Mouse (Mus musculus) adrenal gland, postnatal 25 days (tissue): ENCODE data around the gene Hist1h1d. TPM values are rescaled to one million over a fixed set of nuclear protein-coding genes. Genes with fewer than 3 reads are reported as not detected.
"Not testable (repeated sequence)": the region's sequence is repeated elsewhere in the genome, so short reads cannot be mapped to it uniquely, and the experiment has no call there.

Source experiments
- DNase-seq: peaks from one replicate; pipeline ENCODE4 v3.0.0; 2021; ENCODE audit warnings: mixed read lengths
- total RNA-seq: library from RNA; stranded (reverse); gene quantifications from 2 replicates; pipeline ENCODE4 v1.2.3, GENCODE M21; 2021

The Hist1h1d gene
- total RNA-seq, 1 experiment from 2014 or later: 9.5 TPM

- peak; percentile 36 for DNase-seq
These were observed 22.7 kb upstream of the Hist1h1d start for GRCm38 (mm10) chr13:23530181-23530900.

- DNase-seq: peak; percentile 90
These were observed 21.9 kb upstream of the Hist1h1d start, which contains the start of gene Hist1h4h for GRCm38 (mm10) chr13:23530901-23531875. Hist1h4h (plus strand) TSS chr13:23531050.

DNA sequence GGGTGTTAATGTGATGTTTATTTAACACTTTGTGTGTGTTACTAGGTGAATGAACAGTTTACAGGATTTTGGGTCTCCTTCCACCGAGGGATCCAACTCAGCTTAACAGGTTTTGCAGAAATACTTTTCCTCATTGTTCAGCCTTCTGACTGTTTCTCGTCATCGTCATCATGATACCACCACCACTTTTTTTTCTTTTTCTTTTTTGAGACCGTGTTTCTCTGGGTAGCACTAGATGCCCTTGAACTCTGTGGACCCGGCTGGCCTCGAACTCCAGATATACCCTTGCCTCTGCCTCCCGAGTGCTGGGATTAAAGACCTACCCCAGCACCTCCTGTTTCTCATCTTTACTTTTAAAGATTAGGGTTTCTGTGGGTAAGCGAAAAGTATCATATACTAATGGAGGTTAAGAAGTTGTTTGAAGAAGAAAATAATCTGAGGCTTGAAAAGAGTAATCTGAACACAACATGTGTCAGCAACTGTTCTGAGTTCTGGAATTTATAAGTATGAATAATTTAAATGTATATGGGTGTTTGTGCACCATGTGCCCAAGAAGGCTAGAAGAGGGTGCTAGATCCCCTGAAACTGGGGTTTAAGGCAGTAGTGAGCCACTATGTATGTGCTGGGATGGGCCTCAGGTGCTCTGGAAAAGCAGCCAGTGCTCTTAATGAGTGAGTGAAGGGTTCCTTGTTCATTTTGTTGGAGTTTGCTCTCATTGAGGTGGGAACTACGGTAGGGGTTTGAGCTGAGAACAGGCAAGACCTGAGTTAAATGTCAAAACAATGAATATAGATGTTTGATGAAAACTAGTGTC lies 20.6 kb upstream of the Hist1h1d start:
- no peak for DNase-seq

DNA sequence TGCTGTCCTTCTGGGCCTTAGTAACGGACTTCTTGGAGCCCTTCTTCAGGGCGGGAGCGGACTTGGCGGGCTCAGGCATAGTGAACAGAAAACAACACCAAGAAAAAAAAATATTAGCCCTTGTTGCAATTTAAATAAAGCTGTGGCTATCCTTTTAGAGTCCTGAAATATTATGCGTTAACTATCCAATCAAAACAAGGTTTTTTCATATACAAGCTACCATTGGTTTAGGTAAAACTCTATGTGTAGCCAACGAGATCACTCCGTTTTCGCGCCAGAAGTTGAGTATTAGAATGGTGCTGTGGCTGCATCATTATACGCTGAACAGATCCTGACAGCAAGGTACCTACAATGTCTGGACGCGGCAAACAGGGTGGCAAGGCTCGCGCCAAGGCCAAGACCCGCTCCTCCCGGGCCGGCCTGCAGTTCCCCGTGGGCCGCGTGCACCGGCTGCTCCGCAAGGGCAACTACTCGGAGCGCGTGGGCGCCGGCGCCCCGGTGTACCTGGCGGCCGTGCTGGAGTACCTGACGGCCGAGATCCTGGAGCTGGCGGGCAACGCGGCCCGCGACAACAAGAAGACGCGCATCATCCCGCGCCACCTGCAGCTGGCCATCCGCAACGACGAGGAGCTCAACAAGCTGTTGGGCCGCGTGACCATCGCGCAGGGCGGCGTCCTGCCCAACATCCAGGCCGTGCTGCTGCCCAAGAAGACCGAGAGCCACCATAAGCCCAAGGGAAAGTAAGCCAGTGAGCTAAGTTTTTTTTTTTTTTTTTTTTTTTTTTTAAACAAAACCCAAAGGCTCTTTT lies 19.3 kb upstream of the Hist1h1d start, which contains the start of gene Hist1h2af:
Gene Hist1h2af (plus strand): TSS at position 347 of the 808 bp plus-strand sequence.
- peak; percentile 41 for DNase-seq

- no peak for DNase-seq
These were observed 18.5 kb upstream of the Hist1h1d start for GRCm38 (mm10) chr13:23534368-23535131.

DNA sequence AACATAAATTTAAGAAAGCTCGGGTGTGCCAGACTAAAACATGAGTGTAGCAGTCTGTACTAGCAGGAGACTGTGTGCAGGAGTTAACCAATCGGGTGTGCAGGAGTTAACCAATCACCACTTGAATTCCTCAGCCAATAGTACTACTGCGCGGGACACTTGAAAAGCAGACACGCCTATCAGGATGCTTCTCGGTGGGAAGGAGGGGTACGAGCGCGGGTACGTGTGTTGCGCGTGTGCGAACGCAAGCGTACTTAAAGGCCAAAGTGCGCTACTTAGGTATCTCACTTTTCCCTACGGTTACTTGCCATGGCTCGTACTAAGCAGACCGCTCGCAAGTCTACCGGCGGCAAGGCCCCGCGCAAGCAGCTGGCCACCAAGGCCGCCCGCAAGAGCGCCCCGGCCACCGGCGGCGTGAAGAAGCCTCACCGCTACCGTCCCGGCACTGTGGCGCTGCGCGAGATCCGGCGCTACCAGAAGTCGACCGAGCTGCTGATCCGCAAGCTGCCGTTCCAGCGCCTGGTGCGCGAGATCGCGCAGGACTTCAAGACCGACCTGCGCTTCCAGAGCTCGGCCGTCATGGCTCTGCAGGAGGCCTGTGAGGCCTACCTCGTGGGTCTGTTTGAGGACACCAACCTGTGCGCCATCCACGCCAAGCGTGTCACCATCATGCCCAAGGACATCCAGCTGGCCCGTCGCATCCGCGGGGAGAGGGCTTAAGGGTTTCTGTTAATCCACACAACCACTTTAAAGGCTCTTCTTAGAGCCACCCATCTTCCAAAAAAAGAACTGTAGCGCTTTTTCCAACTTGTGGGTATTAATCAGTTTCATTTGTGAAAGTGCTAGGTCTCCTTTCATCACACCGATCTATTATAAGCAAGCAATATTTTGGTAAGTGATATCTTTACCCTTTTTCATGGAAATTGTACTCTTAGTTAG lies 17.7 kb upstream of the Hist1h1d start, which contains the start of gene Hist1h3g:
Gene Hist1h3g (plus strand): TSS at position 286 of the 939 bp plus-strand sequence.
- peak; percentile 78 for DNase-seq

DNA sequence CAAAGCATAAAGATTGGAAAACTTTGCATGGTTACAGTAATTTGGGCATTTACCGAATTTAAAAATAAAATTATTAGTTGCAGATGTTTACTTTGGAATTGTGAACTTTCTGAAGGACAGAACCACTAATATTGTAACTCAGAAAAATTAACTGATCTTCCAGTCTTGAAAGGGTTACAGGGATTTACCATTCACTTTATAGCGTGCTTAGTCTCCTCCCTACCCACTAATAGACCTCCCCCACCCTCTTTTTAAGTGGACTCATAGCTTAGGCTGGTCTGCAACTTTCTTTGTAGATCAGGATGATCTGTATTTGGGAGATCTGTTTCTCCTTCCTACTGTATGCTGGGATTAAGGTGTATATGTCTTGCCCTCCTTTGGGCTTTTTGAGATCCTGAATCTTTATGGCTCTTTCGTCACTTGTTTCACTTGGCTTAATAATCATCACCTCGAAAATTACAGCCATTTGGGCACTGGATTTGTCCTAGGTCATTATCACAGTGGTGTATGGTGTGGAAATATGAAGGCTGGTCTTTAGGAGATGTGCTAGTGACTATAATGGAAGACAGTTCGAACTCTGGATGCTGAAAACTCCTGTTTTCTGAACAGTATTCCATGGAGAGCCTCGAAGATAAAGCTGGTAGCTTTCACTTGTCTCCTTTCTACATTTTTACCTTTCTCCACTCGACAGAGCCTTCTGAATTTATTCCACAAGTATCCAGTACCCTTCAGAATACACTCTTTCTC lies 16.8 kb upstream of the Hist1h1d start:
- DNase-seq: no peak

GRCm38 (mm10) chr13:23537006-23537710 lies 15.9 kb upstream of the Hist1h1d start:
- no peak for DNase-seq

DNA sequence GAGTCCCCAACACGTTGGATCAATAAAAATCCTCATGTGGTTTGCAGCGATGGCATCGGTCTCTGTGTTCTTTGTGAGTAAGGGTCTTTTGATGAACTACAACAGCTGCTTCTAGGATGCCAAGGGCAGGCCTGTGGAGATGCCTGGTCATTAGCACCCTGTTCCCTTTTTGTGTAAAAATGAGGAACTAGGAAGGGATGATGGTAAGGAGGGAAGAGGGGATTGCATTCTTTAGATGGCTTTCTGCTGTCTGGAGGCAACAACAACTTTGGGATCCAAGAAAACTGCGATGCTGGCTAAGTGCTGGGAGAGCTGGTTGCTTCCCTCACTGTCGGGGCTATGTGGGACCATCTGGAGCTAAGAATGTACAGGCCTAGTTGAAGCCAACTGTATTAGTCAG lies 14.8 kb upstream of the Hist1h1d start:
- DNase-seq: no peak

DNA sequence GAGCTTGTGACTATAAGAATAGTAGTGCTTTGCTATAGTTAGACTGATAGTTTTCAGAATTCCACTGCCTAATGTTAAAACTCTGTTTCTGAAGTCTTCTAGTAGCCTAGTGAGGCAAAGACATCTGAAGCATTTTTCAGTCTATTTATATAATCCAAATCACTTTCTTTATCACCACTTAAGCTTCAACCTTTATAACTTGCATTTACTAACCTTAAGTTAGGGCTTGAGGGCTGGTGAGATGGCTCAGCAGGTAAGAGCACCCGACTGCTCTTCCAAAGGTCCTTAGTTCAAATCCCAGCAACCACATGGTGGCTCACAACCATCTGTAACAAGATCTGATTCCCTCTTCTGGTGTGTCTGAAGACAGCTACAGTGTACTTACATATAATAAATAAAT lies 13.2 kb upstream of the Hist1h1d start:
- not testable (repeated sequence) for DNase-seq

- DNase-seq: no peak
These were observed 11.6 kb upstream of the Hist1h1d start for GRCm38 (mm10) chr13:23541497-23541896.

DNA sequence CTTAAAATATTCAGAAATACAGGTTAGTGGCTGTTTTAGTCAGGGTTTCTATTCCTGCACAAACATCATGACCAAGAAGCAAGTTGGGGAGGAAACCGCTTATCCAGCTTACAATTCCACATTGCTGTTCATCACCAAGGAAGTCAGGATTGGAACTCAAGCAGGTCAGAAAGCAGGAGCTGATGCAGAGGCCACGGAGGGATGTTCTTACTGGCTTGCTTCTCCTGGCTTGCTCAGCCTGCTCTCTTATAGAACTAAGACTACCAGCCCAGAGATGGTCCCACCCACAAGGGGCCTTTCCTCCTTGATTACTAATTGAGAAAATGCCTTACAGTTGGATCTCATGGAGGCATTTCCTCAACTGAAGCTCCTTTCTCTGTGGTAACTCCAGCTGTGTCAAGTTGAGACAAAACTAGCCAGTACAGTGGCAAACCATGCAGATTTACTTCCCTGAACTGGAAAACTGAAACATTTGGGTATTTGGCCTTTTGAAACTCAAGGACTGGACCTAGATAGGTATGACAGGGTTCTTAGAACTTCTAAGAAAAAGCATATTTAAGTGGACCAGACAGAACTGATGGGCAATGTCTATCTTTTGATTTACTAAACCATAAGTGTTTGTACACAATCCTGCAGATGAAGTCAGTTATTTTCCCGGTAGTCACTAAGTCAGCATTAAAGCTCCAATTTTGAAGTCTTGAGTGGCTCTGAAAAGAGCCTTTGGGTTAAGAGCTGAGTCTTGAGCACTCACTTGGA lies 10.7 kb upstream of the Hist1h1d start:
- not testable (repeated sequence) for DNase-seq

DNA sequence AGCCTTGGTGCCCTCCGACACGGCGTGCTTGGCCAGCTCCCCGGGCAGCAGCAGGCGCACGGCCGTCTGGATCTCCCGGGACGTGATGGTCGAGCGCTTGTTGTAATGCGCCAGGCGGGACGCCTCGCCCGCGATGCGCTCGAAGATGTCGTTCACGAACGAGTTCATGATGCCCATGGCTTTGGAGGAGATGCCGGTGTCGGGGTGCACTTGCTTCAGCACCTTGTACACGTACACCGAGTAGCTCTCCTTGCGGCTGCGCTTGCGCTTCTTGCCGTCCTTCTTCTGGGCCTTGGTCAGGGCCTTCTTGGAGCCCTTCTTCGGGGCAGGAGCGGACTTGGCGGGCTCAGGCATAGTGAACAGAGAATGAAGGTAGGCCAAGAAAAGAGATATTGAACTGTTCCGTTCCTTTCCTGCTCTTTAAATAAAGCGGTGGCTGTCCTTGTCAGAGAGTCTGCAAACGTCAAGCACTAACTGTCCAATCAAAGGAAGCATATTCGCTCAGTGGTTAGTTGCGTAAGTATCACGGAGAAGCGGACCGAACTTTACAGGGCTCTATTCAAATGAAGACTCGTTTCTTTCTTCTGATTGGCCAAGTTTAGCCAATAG lies 10.0 kb upstream of the Hist1h1d start, which contains the start of gene Hist1h2bh:
Gene Hist1h2bh (minus strand): TSS at position 394 of the 609 bp plus-strand sequence.
- peak; percentile 22 for DNase-seq

- peak; percentile 53 for DNase-seq
These were observed 8.9 kb upstream of the Hist1h1d start, which contains the start of gene Hist1h3f for GRCm38 (mm10) chr13:23543965-23544786. Hist1h3f (plus strand) TSS chr13:23544052.

GRCm38 (mm10) chr13:23544787-23545120 lies 8.3 kb upstream of the Hist1h1d start:
- DNase-seq: not testable (repeated sequence)
